Mouse (Mus musculus) liver, embryonic 12.5 days (tissue): ENCODE measurements around the gene Cenpm. TPM values are rescaled to one million over a fixed set of nuclear protein-coding genes. Genes with fewer than 3 reads are reported as not detected.

Source experiments
- ATAC-seq: fragments of 200-750 bp; cut with Nextera tagmentation; 2 replicates; pipeline ENCODE4 v1.8.0; 2017; ENCODE audit warnings: moderate number of reproducible peaks, mild to moderate bottlenecking, moderate library complexity
- H3K27ac ChIP-seq: fragments of 300-500 bp; sonication (generic); 2 replicates; pipeline ENCODE4 v1.5.1; 2016; ENCODE audit warnings: mild to moderate bottlenecking
- H3K27me3 ChIP-seq: fragments of 300-500 bp; sonication (generic); replicated peaks from 2 replicates; pipeline ENCODE4 v1.6.1; 2016; ENCODE audit warnings: mild to moderate bottlenecking, moderate library complexity
- H3K36me3 ChIP-seq: fragments of 300-500 bp; sonication (generic); 2 replicates; pipeline ENCODE4 v1.6.1; 2016; ENCODE audit warnings: mild to moderate bottlenecking, moderate library complexity
- H3K4me1 ChIP-seq: fragments of 300-500 bp; sonication (generic); 2 replicates; pipeline ENCODE4 v1.6.1; 2016
- H3K4me2 ChIP-seq: fragments of 300-500 bp; sonication (generic); 2 replicates; pipeline ENCODE4 v1.6.1; 2016; ENCODE audit warnings: mild to moderate bottlenecking, moderate library complexity
- H3K4me3 ChIP-seq: fragments of 300-500 bp; sonication (generic); 2 replicates; pipeline ENCODE4 v1.5.1; 2016; ENCODE audit warnings: mild to moderate bottlenecking, moderate library complexity
- H3K9ac ChIP-seq: fragments of 300-500 bp; sonication (generic); 2 replicates; pipeline ENCODE4 v1.6.1; 2016; ENCODE audit warnings: mild to moderate bottlenecking, moderate library complexity
- H3K9me3 ChIP-seq: fragments of 300-500 bp; sonication (generic); replicated peaks from 2 replicates; pipeline ENCODE4 v1.6.1; 2016; ENCODE audit warnings: mild to moderate bottlenecking, moderate library complexity
- WGBS: fragments of 180-500 bp; shearing (Covaris S2); methylation state at CpG from one replicate; pipeline ENCODE4 v1.1.7; 2016; ENCODE audit not compliant: insufficient replicate concordance; 5-methylcytosine and 5-hydroxymethylcytosine counted together
- polyA plus RNA-seq: library from polyadenylated mRNA; unstranded; fragments of >200 nt; fragmentation: Nextera tagmentation; extraction: Ambion mirVana; gene quantifications from 2 replicates; pipeline ENCODE4 v1.2.1, GENCODE M21; 2016

The Cenpm gene
- polyA plus RNA-seq, 1 experiment from 2014 or later: 48.3 TPM

DNA sequence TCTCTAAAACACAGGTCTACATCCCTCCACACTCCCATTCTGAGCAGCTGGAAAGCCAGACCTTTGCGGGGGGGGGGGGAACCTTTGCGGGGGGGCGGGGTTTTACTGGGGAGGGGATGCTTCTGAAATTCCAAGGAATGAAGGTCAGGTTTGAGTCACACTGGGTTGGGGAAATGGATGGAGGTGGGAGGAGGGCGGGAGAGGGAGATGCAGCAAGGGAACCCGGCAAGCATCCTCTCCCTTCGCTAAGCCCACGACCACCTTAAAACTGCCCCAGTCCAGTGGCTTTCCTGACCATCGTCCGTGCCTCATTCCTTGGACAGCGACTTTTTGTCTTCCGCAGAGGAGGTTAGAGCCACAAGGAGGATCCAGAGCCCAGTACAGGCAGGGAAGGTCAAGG lies 33.3 kb downstream of the Cenpm start:
- Histone ChIP-seq H3K9ac (no peak overlapping the region), H3K9me3 (no peaks in the 10 kb centered on the region), H3K27me3 (peaks cover 100% of the 10 kb centered on the region), H3K4me3 (peak overlapping the region; percentile 47), H3K4me2 (peak overlapping the region; percentile 68), H3K4me1 (peaks cover 23% of the 10 kb centered on the region), H3K36me3 (no peaks in the 10 kb centered on the region), H3K27ac (no peak overlapping the region)
- ATAC-seq: no peak
- WGBS: 5% methylated on average over 11 of the region's 11 CpGs

DNA sequence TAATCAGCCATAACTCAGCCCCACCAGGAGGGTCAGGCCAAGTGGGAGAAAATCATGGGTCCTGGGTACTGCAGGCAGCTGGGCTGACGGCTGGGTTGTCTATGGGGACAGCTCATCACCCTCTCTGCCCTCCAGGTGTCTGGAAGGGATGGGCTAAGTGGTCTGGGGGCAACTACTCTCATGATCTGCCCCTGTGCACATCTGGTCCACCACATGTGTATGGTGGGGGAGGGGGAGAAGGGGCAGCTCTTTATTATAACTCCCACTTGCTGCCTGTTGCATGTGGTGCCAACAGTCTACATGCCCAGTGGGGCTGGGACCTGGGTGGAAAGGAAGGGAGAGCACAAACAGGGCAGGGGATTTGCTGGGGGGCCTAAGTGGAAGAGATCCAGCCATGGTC lies 33.7 kb downstream of the Cenpm start:
- Histone ChIP-seq H3K9ac (no peak overlapping the region), H3K27me3 (peaks cover 100% of the 10 kb centered on the region), H3K4me3 (no peak overlapping the region), H3K9me3 (no peaks in the 10 kb centered on the region), H3K36me3 (peaks cover 5% of the 10 kb centered on the region), H3K4me2 (no peak overlapping the region), H3K4me1 (peaks cover 26% of the 10 kb centered on the region), H3K27ac (no peak overlapping the region)
- no peak for ATAC-seq
- WGBS: 64% methylated on average over 1 of the region's 1 CpGs

DNA sequence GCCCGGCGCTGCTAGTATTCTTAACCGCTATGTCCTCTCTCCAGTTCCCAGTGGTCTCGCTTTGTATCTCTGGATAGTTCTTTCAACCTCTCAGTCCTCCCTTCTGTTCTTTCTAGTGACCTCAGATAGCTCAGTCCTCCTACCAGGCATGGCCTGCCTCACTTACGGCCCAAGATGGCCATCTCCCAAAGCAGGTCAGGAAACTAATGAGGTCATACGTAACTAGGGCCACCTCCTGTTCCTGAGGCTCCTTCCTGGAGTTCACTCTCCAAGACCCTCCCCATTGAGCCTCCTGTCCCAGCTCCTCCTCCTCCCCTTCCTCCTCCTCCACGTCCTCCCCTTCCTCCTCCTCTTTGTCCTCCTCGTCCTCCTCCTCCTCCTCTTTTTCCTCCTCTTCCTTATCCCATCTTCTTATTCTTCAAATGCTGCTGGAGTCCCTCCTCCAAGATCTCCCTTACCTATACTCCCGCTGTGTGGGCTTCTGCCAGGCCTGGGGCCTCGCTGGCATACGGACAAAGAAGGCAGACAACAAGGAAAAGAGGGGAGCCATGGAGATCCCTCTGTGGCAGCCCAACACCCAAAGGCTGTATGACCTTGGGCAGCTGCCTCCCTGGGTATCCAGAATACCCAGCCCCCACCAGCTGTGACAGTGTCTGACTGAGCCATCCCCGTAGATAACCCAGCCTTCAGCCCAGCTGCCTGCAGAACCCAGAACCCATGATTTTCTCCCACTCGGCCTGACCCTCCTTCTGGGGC lies 35.1 kb downstream of the Cenpm start:
- Histone ChIP-seq H3K27ac (no peak overlapping the region), H3K9ac (no peak overlapping the region), H3K4me1 (peaks cover 33% of the 10 kb centered on the region), H3K9me3 (no peaks in the 10 kb centered on the region), H3K36me3 (peaks cover 18% of the 10 kb centered on the region), H3K27me3 (peaks cover 100% of the 10 kb centered on the region), H3K4me3 (no peak overlapping the region), H3K4me2 (no peak overlapping the region)
- no peak for ATAC-seq
- 67% methylated on average over 13 of the region's 13 CpGs for WGBS

DNA sequence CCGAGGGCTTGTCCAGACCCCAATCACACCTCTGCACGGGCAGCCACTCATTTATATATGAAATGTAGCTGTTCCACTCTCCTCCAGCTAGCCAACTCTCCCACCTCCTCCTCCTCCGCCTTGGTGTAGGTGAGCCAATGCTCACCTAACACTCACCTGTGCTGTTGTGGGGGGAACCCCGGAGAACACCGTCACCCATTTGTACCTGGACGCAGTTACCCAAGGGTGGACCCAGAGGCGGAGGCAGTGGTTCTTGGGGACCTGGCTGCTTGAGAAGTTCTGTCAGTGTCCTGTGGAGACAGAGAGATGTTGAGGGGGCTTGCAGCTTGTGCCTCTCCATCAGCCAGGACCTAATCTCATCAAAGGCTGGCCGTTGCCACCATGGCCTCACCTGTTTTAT lies 36.2 kb downstream of the Cenpm start:
- ATAC-seq: no peak
- Histone ChIP-seq H3K27ac (no peak overlapping the region), H3K4me1 (peaks cover 35% of the 10 kb centered on the region), H3K9me3 (no peaks in the 10 kb centered on the region), H3K4me2 (no peak overlapping the region), H3K4me3 (no peak overlapping the region), H3K27me3 (peaks cover 91% of the 10 kb centered on the region), H3K36me3 (peaks cover 30% of the 10 kb centered on the region), H3K9ac (no peak overlapping the region)
- WGBS: 70% methylated on average over 8 of the region's 8 CpGs

DNA sequence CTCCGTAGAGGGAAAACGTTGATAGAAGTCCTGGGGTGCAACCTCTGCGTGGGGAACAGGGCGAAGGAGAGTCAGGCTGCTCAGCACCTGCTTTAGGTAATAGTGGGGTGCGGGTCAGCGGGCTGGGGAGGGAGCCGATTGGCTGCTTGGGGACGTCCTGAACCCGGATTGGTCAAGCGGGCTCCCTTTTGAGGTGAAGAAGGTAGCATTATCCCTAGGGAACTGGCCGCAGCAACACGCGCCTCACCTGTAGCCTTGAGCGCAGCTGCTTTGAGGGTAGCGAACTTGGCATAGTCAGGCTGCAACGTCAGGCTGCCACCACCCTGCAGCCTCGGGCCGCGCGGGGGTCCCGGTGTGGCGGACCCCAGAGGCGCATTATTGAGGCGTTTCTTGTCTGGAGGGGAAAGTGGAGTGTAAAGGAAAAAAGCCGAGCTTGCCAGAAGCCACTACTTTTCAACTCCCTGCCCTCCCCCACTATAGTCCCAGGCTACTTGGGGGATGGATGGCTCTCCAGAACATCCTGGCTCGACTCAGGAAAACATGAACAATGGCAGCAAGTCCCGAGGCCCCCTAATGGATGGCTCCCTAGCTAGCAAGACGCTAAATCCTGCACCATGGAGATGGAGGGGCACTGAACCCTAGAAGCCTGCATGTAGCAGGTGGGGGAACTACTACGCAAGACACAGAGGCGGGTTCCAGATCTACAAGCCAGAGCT lies 36.9 kb downstream of the Cenpm start:
- no peak overlapping the region for H3K27ac ChIP-seq
- no peaks in the 10 kb centered on the region for H3K9me3 ChIP-seq
- H3K36me3 ChIP-seq: peaks cover 36% of the 10 kb centered on the region
- WGBS: 32% methylated on average over 30 of the region's 30 CpGs
- peaks cover 35% of the 10 kb centered on the region for H3K4me1 ChIP-seq
- no peak overlapping the region for H3K9ac ChIP-seq
- H3K4me2 ChIP-seq: no peak overlapping the region
- H3K27me3 ChIP-seq: peaks cover 84% of the 10 kb centered on the region
- no peak overlapping the region for H3K4me3 ChIP-seq
- no peak for ATAC-seq

DNA sequence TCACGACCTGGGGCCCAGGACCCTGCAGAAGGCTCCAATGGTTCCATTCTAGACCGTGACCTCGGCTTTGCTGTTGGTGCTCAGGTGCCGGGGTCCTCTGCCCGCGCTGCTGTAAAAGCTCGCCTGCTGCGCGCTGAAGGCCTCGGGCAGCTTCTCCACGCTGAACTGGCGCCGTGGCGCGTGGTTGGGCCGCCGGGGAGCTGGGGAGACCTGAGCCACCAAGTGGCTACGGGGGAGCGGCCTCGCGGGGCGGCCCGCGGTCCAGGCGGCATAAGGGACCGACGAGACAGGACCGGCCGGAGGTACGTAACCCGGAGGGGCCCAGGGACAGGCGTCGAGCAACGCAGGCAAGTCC lies 37.5 kb downstream of the Cenpm start:
- H3K9me3 ChIP-seq: no peaks in the 10 kb centered on the region
- H3K4me2 ChIP-seq: no peak overlapping the region
- WGBS: 31% methylated on average over 34 of the region's 34 CpGs
- peaks cover 29% of the 10 kb centered on the region for H3K4me1 ChIP-seq
- H3K27ac ChIP-seq: no peak overlapping the region
- ATAC-seq: no peak
- H3K27me3 ChIP-seq: peaks cover 79% of the 10 kb centered on the region
- no peak overlapping the region; the same call in 1 of the 2 replicates for H3K9ac ChIP-seq
- H3K36me3 ChIP-seq: peaks cover 42% of the 10 kb centered on the region
- no peak overlapping the region for H3K4me3 ChIP-seq

DNA sequence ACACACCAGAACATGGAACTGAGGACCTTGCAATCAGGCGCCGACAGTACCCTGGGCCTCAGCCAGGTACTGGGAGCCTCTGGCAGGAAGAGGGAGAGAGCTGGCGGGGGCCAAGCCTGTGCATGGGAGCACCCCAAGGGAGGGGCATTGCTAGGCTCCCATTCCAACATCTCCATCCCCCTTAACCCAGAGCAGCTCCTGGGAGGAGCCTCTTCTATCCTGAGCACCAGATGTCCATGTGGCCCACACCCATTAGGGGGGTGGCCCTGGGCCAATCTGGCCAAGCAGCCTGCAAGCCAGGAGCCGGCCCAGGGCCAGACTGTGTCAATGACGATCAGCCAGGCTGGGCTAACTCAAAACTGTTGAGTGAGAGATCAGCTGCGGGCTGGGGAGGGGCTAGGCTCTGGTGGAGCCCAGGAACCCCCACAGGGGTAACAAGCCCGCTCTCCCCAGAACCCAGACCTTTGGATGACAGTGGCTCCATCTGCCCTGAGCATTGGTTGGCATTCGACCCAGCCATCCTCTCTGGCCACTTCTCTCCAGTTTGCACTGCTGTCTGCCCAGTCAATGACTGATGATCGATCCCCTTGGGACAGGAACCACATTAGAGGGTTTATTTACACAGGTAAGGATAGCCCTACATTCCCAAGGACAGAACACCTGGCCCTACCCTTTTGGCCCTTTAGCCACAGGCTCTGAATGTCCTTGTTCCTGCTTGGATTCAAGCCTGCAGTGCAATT lies 38.0 kb downstream of the Cenpm start:
- Histone ChIP-seq H3K27ac (no peak overlapping the region), H3K4me3 (no peak overlapping the region), H3K36me3 (peaks cover 47% of the 10 kb centered on the region), H3K9me3 (no peaks in the 10 kb centered on the region), H3K9ac (no peak overlapping the region), H3K4me2 (no peak overlapping the region), H3K4me1 (peaks cover 23% of the 10 kb centered on the region), H3K27me3 (peaks cover 73% of the 10 kb centered on the region)
- 66% methylated on average over 9 of the region's 9 CpGs for WGBS
- ATAC-seq: peak; percentile 28

DNA sequence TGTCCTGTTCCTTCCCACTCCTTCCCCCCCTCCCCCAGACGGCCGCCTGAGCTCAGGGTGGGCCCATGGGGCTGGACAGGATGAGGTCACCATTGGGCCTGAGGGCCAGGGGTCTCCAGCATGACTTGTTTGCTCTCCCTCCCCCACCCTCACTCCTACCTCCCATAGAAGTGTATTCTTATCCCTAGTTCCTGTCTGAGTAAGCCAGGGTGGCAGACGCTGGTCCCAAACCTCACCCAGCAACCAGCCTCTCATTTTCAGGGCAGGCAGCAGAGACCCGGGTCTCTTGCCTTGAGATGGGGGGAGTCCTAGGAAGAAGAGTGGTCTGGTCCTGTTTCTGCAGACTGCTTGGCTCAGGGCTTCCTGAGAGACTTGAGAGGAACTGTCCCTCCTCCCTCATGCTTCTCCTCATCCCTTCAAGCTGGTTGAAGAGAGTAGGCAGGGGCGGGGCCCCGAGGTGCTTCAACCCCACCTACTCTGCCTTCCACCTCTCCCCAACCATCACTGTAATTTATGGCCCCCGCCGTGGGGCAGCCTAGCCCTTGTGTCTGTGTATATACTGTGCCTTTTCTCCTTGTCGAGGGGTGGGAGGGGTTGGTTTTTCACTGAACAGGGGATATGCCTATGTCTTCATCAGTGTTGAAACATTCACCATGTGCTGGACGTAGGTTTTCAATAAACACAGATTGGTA lies 39.7 kb downstream of the Cenpm start:
- Histone ChIP-seq H3K27ac (no peak overlapping the region), H3K4me3 (no peak overlapping the region), H3K27me3 (peaks cover 56% of the 10 kb centered on the region), H3K36me3 (peaks cover 63% of the 10 kb centered on the region), H3K4me2 (no peak overlapping the region), H3K4me1 (peaks cover 23% of the 10 kb centered on the region), H3K9me3 (no peaks in the 10 kb centered on the region), H3K9ac (no peak overlapping the region)
- WGBS: 69% methylated on average over 10 of the region's 10 CpGs
- ATAC-seq: no peak

DNA sequence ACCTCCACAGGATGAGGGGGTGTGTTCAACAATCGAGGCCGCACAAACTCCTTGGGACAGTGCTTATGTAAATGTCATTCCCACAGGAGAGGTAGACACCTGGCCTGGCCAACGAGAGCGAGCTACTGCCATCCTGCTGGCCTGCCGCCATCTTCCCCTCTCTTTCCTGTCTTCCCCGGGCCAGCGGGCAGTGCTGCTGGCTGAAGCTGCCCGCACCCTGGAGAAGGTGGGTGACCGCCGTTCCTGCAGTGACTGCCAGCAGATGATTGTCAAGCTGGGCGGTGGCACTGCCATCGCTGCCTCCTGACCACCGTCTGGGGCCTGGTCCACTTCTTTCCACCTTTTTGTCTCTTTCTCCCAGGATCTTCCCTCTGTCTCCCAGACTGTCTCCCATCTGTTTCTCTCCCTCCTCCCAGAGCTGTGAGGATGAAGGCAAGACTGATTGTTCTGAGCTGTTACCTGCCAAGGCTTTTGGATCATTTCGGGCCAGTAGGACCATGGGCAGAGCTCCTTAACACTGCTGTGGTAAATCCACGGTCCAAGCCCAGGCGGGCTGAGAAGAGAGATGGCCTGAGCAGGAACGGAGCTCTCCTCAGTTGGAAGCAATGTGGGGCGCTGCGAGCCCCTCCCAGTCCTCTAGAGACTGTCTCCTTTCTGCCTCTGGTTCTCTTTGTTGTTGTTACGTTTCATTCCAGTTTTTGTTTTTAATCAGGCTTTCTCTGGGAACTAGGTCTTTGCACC lies 40.8 kb downstream of the Cenpm start:
- Histone ChIP-seq H3K9ac (no peak overlapping the region), H3K9me3 (no peaks in the 10 kb centered on the region), H3K4me2 (no peak overlapping the region), H3K27me3 (peaks cover 46% of the 10 kb centered on the region), H3K27ac (no peak overlapping the region), H3K36me3 (peaks cover 74% of the 10 kb centered on the region), H3K4me3 (no peak overlapping the region), H3K4me1 (peaks cover 23% of the 10 kb centered on the region)
- 88% methylated on average over 20 of the region's 20 CpGs for WGBS
- ATAC-seq: no peak

DNA sequence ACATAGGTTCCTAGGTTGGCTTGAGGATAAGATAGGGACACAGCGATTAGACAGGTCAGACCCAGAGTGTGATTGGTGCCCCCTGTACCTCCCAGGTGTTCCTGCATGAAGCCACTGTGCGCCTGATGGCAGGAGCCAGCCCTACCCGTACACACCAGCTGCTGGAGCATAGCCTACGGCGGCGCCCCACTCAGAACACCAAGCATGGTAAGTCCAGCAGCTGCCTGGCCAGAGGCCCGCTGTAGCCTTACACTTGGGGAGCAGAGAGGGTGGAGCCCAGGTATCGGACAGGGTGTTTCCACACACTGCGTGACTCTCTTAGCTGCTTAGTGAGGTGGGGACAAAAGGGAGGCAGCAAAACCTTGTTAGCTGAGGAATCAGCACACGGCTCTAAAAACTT lies 41.5 kb downstream of the Cenpm start:
- H3K9ac ChIP-seq: no peak overlapping the region
- ATAC-seq: no peak
- 94% methylated on average over 10 of the region's 10 CpGs for WGBS

DNA sequence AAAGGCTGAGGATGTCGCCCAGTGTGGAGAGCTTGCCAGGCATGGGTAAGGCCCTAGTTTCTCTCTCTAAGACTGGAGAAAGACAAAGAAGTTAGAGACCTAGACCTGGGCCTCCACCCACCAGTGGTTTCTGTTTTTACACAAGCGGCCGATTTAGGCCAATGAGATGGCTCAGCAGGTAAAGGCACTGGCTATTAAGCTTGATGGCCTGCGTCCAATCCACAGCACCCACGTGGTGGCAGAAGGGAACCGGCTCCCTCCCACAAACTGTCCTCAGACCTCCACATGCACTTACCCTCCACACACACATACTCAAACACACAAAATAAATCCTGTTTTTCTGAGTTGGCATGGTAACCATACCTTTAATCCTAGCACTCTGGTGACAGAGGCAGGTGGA lies 42.5 kb downstream of the Cenpm start:
- Histone ChIP-seq H3K27me3 (peaks cover 29% of the 10 kb centered on the region), H3K4me2 (no peak overlapping the region), H3K36me3 (peaks cover 91% of the 10 kb centered on the region), H3K9me3 (no peaks in the 10 kb centered on the region), H3K4me1 (peaks cover 26% of the 10 kb centered on the region), H3K27ac (no peak overlapping the region), H3K4me3 (no peak overlapping the region), H3K9ac (no peak overlapping the region)
- WGBS: 89% methylated on average over 6 of the region's 6 CpGs
- no peak for ATAC-seq

More for the DNA sequence above, 41.5 kb downstream of the Cenpm start:
- H3K27ac ChIP-seq: no peak overlapping the region
- H3K9me3 ChIP-seq: no peaks in the 10 kb centered on the region
- peaks cover 39% of the 10 kb centered on the region for H3K27me3 ChIP-seq
- no peak overlapping the region for H3K4me3 ChIP-seq
- H3K36me3 ChIP-seq: peaks cover 81% of the 10 kb centered on the region
- H3K4me2 ChIP-seq: no peak overlapping the region
- peaks cover 24% of the 10 kb centered on the region for H3K4me1 ChIP-seq
